Mouse (Mus musculus): ENCODE measurements at regions not wholly inside any gene's neighbourhood (a gene's known extent, or its start where the extent isn't known, plus 50 kb on each side); places are given as distances from the start of the nearest gene placed in this dataset.

DNA sequence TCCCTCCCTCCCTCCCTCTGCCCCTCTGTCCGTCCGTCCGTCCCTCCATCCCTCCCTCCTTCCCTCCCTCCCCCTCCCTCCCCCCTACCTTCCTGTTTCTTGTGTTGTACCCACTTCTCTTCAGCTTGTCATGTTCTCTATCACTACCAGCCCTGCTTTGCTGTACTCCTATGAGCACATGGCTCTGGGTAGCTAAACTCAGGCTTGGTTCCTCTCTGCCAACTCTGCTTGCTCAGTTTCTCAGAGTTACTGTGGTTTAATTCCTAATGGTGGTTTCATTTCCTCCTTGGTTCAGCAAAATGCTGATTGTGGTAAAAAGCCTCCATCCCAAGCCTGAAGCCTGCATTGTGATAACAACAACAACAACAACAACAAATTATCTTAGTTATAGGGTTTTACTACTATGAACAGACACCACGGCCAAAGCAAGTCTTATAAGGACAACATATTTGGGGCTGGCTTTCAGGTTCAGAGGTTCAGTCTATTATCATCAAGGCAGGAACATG lies 279.5 kb upstream of the Zfp703 start:
- no peak for DNase-seq

DNA sequence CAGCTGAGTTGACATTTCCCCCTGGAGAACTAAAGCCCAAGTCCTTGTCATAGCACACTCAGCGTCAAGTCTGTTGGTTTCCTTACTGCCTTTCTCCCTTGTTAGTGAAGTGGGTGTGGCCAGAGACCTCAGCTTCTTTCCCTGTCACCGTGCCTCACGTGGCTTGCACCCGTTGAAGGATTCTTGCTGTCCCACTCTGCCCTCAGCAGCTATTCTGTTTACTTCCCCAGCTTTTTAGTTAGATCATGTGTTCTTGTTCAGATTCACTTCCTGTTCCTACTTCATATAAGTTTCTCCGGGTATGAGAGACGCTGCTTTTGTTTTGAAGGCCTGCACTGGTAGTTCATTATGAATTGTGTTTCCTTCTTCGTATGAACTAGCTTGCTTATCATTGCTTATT lies 278.5 kb upstream of the Zfp703 start:
- no peak for DNase-seq

DNA sequence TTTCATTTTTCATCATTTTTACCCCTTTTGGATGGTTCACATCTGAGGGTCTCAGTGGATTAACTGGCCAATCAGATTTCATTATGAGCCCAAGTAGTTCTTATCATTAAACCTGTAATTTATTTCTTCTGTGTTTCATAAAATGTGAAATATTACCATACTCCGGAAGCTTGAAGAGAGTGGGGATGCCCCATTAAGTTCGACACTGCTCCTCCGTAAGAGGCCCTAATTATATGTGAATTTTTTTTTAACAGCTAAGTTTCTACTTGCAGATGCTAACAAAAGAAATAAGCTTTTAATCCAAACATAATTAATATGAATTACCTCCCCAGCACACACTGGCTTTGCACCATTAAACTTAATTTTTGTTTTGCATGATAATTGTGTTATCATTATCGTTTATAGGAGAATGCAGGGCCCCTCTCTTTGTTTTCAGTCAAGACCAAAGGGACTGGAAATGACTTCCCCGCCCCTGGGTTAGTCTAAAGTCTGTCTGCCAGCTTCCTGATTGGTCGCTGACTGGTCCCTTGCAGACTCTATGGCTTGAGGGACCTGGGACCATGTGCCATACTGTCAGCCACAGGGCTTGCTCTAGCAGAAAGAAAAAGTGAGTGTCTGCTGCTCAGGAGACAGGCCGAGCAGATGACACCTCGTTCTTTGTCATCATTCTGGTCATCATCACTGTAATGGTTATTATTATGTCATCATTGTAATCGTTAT lies 270.9 kb upstream of the Zfp703 start:
- no peak for DNase-seq

DNA sequence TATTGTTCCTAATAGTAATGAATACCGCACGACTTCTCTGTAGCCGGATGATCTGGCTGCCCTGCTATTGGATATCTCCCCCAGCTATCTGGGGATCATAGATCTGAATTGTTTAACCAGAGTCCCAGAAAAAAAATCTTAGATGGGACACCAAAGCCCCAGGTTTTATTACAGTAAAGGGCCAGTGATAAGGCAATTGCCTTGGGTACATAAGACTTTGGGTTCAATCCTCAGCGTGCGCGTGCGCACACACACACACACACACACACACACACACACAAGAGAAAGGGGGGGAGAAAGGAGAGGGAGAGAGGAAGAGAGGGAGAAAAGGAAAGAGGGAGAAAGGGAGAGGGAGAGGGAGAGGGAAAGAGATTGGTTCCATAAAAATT lies 270.4 kb upstream of the Zfp703 start:
- DNase-seq = no peak

DNA sequence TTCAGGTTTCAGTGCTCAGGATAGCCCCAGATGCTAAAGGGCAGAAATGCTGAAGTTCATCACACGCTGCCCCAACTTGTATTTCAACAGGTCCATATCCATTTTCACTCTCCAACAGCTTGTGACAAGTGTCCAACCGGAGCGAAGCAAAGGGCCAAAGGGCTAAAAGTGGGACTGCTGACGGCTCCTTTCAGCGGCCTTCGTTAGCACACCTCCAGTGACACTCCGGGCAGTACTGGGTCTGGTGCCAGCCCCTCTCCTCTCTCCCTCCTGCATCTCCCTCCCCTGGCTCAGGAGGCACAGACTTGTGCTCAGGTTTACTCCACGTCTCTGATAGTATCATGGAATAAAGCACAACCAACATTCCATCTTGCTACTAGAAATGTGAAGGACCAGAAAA lies 263.3 kb upstream of the Zfp703 start:
- no peak for DNase-seq

DNA sequence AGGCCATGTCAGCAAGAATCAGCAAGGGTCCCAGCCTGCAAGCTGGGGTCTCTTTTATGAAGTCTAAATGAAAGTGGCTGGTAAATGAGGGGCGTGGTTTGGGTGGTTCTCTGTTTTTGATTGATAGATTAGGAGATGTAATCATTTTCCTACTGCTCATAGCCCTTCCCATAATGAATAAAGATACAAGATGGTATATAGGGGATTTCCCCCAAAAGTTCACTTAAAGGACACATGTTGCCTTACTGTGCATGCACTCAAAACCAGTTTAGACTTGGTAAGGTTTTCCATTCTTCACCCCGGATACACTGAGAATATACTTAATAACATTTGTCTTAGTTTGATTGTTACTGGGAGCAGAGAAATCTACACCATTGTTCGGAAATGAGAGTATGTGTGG lies 262.4 kb upstream of the Zfp703 start:
- no peak for DNase-seq

DNA sequence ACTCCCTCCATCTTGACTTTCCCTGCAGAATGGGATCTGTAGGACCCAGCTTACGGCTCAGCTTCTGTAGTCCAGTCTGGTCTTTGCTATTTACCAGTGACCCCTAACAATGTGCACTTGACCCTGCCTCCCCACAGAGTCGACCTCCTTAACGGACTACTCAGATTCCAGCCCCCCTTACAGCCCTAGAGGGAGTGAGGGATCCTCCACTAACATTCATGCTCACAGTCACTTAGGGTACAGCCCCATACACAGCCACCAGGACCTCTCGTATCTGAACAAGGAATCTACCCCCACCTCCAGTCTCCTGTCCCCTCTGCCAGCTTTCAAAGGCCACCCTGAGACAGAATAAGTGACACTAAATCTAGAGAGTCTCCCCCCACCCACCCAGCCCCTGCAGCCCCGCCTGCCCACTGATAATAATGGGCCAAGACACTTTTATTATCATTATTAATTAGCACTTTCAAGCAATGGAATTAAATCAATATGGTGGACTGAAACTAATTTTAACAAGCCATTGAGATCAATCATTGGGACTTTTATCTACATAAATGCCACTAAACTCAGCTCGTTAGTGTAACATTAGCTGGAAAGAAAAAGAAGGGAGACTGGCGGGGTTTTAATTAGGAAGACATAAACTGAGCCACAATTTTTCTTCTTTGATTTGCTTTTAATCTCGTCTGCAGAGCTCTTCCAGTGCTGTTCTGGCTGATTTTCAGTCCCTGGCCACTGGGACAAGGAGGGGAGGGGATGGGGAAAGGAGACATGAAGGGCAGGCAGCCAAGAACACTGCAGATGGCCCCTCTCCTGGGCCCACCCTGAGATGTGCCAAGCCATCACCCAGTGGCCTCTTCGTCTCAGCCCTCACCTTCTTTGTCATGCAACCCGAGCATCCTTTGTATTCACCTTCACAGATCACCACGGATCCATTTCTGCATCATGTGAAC lies 258.4 kb upstream of the Zfp703 start:
- no peak for DNase-seq

DNA sequence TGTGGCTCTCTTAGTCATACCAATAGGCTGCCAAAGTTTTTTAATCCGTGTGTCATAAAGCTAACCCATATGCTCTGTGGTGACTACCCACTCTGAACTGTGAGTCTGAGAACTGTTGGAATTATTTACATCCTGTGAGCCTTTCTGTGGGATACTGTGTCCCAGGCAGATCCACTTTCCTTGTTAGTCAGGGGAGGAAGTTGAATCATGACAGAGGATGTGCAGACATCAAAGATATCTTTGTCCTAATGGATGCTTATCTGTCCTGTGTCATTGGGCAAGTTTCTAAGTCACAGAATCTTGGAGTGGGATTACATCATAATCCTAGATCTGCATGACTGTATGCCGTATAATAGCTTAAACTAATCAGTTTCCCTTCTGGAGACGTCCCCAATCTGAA lies 254.4 kb upstream of the Zfp703 start:
- no peak for DNase-seq

DNA sequence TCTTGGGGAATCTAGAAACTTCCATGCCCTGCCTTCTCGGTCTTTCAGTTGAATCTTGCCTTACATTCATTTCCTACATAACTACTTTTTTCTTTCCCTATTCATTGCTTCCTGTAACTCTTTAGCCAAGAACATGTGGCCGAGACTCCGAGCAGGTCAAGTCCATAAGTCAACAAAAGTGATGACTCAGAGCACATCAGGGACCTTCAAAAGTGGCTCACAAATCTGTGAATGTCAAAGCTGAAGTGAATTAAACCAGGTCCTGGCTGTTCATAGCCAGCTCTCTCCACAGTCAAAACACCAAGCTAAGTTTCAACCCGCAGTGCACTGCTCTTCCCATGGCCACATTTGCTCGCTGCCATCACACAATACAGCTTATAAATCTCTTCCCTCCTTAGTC lies 252.5 kb upstream of the Zfp703 start:
- DNase-seq = no peak

DNA sequence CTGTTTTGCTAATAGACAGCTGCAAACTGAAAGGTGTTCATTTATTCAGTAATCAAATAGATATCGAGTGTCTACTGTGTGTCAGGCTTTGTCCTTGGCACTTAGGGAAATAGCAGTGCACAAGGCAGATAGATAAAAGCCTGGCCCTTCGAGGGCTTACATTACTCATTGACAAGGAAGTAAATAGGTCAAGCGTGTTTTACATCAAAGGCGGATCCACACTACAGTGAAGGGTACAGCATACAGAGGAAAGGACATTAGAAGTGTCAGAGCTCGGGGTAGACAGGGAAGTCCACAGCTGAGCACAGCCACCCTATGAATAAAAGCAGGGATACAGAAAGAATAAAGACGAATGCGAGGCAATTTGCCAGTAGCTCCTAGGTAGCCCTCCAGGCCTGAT lies 251.6 kb upstream of the Zfp703 start:
- no peak for DNase-seq

DNA sequence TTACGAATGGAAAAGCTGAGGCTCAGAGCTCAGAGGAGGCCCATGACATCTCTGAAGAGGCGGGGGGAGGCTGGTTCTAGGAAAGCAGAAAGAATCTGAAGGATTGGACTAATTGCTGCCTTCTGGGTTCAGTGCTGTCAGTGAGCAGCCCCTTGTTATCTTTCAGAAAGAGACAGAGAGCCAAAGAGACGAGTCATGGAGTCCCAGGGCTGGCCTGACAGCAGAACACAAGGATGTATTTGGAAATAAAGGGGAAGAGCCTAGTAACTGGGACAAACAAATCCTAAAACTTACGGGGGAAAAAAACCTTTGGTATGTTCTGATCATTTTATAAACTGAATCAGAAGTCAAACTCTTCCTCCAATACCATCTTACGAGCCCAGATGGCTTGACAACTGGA lies 247.8 kb upstream of the Zfp703 start:
- no peak for DNase-seq

DNA sequence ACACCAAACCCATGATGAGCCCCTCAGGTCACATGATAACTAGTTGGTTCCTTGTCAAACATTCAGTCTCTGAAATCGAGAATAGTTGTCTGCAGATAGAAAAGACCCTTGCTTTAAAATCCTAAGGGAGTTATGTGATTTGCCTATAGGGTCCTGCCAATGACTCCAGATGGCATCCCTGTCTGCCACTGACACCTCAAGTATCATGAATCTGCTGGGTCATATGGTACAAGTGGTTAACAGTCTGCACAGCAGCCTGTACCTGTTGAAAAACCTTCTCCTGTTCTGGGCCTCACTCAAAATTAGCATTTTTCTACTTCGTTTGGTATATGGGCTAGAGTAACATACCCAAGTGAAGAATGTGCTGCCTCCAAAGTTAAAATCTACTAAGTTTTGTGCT lies 246.0 kb upstream of the Zfp703 start:
- no peak for DNase-seq

DNA sequence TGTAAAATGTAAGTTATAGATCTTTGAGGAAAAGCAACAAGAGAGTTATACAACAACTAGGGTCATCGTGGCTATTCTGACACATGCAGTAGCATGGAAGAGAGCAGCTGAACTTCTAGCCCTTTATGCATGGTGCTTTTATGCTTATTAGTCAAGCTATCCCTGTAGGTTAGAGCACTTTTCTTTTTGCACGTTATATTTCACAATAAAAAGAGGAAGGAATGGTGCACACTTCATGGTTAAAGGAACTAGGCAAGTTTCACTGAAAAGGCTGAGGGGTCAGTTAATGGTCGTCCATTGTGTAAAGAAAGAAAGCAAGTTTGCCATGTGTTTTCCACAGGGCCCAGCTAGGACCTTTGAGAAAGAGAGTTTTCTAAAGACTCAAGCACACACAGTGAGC lies 232.7 kb upstream of the Zfp703 start:
- DNase-seq = no peak

DNA sequence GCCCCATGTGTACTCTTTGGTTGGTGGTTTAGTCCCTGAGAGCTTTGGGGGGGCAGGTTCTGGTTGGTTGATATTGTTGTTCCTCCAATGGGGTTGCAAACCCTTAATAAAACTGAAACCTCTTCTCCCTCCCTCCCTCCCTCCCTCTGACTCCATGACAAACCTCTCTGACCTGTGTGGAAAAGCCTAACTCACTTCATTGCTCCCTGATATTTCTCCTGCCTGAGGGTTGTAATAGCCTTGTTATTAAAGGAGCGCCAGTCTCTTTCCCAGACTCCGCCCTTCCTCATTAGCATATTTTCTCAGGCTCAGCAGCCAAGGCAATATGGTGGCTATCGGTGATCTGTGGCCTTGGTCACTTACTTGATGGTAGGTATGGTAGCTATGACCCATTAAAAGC lies 230.3 kb upstream of the Zfp703 start:
- no peak for DNase-seq

DNA sequence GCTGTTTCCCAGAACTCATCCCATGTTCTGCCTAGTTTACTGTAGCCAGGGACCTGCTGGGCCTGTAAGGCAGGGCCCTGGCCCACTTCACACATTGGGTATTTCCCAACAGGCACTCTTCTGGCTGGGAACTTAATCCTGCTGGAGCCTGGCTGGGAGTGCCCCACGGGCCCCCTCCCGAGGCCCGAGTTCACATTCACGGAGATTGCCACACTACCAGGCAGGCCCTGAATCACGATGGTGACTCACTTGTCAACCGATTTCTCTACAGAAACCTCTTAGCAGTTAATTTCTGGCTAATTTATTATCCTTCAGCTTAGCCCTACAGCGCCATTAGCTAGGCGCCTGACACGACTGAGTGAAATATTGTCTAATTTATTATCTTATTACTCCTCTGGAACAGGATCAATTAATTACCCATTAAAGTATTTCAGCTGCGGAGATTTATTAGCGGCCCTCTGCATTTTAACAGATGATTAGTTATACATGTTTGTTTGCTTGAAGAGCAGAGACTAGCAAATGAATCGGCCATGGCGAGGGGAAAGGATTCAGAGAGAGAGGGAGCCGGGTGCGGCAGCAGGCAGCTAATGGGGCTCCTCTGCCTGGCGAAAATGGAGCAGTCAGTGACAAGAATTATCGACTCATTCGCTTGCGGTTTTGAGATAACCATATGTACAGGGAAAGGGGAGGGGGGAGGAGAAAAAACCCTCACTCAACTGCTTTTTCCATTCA lies 229.7 kb upstream of the Zfp703 start:
- DNase-seq = peak; percentile 8

DNA sequence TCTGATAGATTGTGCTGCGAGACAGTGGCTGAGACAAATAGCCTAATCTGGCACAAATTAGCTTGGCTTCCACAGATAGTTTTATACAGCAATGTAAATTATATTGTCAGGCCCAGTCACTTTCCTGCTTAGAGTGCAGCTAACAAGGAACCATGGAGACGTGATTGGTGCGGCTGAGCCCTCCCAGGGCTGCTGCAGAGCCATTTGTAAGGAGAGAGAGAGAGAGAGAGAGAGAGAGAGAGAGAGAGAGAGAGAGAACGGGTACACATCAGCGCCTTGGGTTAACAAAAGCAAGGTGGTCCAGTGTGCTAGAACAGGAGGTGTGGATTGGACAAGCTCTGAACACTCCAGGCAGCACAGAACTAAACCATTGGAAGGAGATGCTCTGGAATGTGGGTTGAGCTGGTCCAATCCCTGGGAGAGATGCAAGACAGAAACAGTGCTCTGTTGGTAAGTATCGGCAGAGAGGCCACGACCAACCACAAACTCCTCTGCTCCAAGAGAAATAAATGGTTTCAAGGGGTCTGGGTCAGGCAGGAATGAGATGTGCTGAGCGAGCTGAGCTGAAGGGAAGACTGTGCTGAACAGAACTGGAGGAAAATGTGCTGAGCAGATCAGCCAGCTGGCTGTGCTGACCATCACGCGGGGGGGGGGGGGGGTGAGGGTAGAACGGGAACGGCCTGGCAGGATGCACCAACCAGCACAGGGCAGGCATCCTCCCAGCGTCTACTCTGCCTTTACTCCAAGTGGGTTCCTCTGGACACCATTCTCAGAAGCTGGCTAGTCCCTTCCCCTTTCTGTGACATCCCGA lies 228.8 kb upstream of the Zfp703 start:
- DNase-seq = no peak

DNA sequence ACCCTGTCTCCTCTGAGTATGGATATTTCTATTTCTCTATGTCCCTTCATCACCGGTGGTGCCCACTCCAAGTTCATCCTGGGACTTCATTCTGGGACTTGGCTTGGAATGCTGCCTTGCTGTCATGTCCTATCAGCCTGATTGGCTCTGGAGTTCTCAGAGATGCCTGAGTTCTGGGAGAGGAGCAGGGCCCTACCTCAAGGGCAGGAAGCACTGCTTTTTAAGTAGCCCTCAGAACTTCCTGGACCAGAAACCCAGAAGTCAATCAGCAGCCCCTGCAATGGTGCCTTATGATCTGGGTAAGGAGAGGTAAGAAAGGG lies 228.2 kb upstream of the Zfp703 start:
- DNase-seq = no peak

DNA sequence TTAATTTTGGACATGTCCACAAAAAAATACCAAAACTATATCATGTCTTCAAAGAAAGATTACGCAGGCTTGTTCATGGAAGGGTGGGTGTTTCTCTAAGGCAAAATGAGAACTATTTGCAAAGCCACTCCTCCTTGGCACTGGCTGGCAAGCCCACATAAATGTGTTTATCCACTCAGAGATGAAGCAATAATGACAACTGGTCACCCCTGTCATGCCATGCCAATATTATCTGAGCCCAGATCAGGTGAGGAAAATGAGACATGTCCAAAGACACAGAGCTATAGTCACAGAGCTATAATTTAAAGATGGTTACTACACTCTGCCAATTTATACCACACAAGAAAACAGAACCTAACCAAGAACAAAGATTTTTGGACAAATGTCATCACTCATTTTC lies 227.0 kb upstream of the Zfp703 start:
- DNase-seq = no peak

DNA sequence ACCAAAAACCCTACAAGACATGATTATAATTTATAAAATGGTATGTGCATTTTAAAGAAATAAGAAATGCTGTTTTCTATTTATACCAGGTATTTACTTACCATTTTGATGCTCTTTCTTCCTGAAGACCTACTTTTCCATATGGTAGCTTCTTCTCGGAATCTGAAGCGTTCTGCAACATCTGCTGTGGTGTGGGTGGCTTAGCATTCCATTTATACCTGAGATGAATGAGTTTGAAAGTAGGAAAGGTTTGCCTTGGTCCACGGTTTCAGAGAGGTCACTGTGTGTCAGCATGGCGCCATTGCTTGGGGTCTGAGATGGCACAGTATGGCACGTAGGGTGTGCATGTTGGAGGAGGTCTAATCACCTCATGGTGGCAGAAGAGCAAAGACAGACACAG lies 225.5 kb upstream of the Zfp703 start:
- no peak for DNase-seq

DNA sequence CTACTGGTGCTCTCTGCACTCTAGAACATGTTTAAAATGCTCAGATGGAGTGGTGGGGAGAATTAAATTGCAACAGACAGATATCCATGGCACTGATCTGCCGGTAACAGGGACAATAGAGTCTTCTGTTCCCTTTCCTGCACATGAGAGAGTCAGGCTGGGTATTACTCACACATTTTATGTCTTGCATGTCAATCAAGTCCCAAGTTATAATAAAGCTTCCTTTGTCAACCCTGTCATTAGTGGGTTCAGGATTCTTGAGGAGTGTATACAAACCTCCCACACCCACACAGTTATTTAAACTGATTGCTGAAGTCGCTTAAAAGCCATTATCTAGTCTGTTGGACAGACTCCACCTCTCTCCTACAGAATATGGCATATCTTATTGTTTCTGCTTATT lies 220.7 kb upstream of the Zfp703 start:
- DNase-seq = no peak

DNA sequence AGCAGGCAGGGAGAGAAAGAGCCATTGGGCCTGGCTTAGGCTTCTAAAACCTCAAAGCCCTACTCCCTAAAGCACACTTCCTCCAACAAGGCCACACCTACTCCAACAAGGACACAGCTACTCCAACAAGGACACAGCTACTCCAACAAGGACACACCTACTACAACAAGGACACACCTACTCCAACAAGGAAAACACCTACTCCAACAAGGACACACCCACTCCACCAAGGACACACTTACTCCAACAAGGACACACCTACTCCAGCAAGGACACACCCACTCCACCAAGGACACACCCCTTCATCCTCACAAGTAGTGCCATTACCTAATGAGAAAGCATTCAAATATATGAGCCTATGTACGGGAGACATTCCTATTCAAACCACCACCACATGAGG lies 216.4 kb upstream of the Zfp703 start:
- DNase-seq = no peak

DNA sequence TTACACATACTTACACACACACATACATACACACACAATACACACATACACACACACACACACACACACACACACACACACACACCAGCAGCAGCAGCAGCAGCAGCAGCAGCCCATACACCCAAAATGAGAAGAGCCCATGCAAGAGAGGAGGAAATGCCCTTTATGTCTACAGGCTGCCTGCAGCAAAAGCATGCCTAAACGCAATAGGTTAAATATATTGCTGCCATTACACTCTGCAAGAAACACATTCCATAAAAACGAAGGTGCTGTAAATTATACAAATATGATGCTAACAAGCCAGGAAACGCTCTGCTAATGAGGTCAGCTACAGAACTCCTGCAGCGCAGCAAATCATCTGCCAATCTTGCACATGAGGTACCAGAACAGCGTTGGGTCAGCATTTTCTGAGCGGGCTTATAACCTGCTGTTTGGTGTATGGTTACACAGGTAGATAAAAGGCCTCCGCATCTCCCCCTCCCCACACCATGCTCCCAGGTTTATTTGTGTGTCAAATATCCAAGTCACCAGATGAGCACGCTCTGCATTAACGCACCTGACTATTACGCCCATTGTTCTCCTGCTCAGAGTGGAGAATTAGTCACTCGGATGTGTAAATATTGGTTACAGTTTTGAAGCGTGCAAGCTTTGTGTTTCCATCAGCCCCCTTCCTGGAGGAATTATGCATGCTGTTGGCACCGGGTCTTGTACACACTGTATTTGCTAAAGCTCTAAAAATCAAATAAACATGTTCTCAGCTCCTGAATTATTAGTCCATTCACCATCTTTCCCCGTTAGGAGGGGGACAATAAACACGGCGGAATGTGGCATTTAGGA lies 214.0 kb upstream of the Zfp703 start:
- no peak for DNase-seq

All from kidney, postnatal 14 days (tissue).